Mouse (Mus musculus) neural tube, embryonic 11.5 days (tissue): ENCODE results near the gene 4930568D16Rik. TPM values are rescaled to one million over a fixed set of nuclear protein-coding genes. Genes with fewer than 3 reads are reported as not detected.

ENCODE experiments used
- polyA plus RNA-seq: library from polyadenylated mRNA; unstranded; fragments of >200 nt; fragmentation: Nextera tagmentation; extraction: Ambion mirVana; gene quantifications from 2 replicates; pipeline ENCODE4 v1.2.1, GENCODE M21; 2014

4930568D16Rik gene
- polyA plus RNA-seq, 1 experiment from 2014 or later: not detected

Other genes with a start within 250 kb of the 4930568D16Rik start
- 248 and 271 TPM in 2 replicates for gene Rab14, start 166.6 kb downstream of the 4930568D16Rik start, polyA plus RNA-seq
- gene Gsn, start 111.3 kb downstream of the 4930568D16Rik start, polyA plus RNA-seq: 30.6 and 36.0 TPM in 2 replicates
- 15.3 and 15.5 TPM in 2 replicates for gene Stom, start 30.8 kb downstream of the 4930568D16Rik start, polyA plus RNA-seq
- gene 4930402F06Rik, start 29.4 kb upstream of the 4930568D16Rik start, polyA plus RNA-seq: not detected in 2 replicates
- gene Ggta1, start 95.5 kb upstream of the 4930568D16Rik start, polyA plus RNA-seq: 7.3 and 9.5 TPM in 2 replicates
- gene Dab2ip, start 190.5 kb upstream of the 4930568D16Rik start, polyA plus RNA-seq: 54.4 and 61.2 TPM in 2 replicates